ENCODE assay signal across 22 mouse cellular contexts in genomic region chr2:13491734-13492133, GRCm38 (mm10). TPM values are rescaled to one million over a fixed set of nuclear protein-coding genes. Genes with fewer than 3 reads are reported as not detected.
DNase-seq lines count a peak whose midpoint lies in the region; ATAC-seq lines count a peak whose summit lies in the region.
"Had no signal": no experiment of that assay in that cellular context is flagged by ENCODE, and none has a peak within 500 bp of the region (broad histone marks: within the 10 kb centered on the region; RNA-seq: fewer than 3 reads in every experiment).

Gene Cubn, minus strand, starts transcription at chr2:13491813.

- H3K36me3 ChIP-seq in hindbrain, embryonic 10.5 days = no peaks in the 10 kb centered on the region
- no peaks in the 10 kb centered on the region for H3K36me3 ChIP-seq in hindbrain, embryonic 14.5 days (replicated peaks; ENCODE audit: control insufficient read depth, insufficient read depth)
- no peaks in the 10 kb centered on the region for H3K36me3 ChIP-seq in embryonic facial prominence, embryonic 11.5 days (replicated peaks; ENCODE audit: control insufficient read depth, insufficient read depth, low read depth, low read length)
- H3K36me3 ChIP-seq: embryonic facial prominence, embryonic 12.5 days; G1E; heart, embryonic 15.5 days; stomach, embryonic 15.5 days had no signal

- DNase-seq in hindbrain, embryonic 10.5 days (ENCODE audit: low spot score) = no peak
- DNase-seq in hindbrain, embryonic 14.5 days (ENCODE audit: low spot score) = no peak
- peak; percentile 14 for DNase-seq in embryonic facial prominence, embryonic 11.5 days (ENCODE audit: low spot score)
- DNase-seq in kidney, adult 18-20 months = peak; percentile 59
- DNase-seq in kidney, postnatal 14 days = peak; percentile 47
- DNase-seq in layer of hippocampus, postnatal 25 days (ENCODE audit: extremely low spot score in 1 of 2, low spot score in 1 of 2) = no peak
- DNase-seq in left cerebral cortex, postnatal 10 days (ENCODE audit: extremely low spot score in 1 of 2, low spot score in 2 of 2) = no peak
- DNase-seq: adrenal gland, postnatal 25 days; cerebellum, adult 8-10 months; heart, adult 18-20 months; liver; lung, adult 2 months; right cerebral cortex, adult 18-20 months; spleen, adult 18-20 months had no signal

- H3K4me1 ChIP-seq in hindbrain, embryonic 10.5 days (replicated peaks) = peaks cover 9% of the 10 kb centered on the region; the same call in 1 of the 2 replicates
- no peaks in the 10 kb centered on the region for H3K4me1 ChIP-seq in hindbrain, embryonic 14.5 days (replicated peaks; ENCODE audit: control insufficient read depth, insufficient read depth, low read length)
- no peaks in the 10 kb centered on the region for H3K4me1 ChIP-seq in embryonic facial prominence, embryonic 11.5 days (ENCODE audit: control insufficient read depth, insufficient read depth, low read length)
- H3K4me1 ChIP-seq: stomach, embryonic 15.5 days had no signal

- H3K27me3 ChIP-seq in hindbrain, embryonic 10.5 days (ENCODE audit: insufficient read depth, poor library complexity, severe bottlenecking) = no peaks in the 10 kb centered on the region
- no peaks in the 10 kb centered on the region for H3K27me3 ChIP-seq in hindbrain, embryonic 14.5 days (ENCODE audit: control insufficient read depth, insufficient read depth, low read length)
- H3K27me3 ChIP-seq in embryonic facial prominence, embryonic 11.5 days (ENCODE audit: control insufficient read depth, insufficient read depth, low read length) = no peaks in the 10 kb centered on the region
- H3K27me3 ChIP-seq: embryonic facial prominence, embryonic 12.5 days; heart, embryonic 15.5 days; stomach, embryonic 15.5 days had no signal

- no peak within 1 kb of the TSS for H3K4me2 ChIP-seq in hindbrain, embryonic 14.5 days (replicated peaks)
- no peak within 1 kb of the TSS for H3K4me2 ChIP-seq in embryonic facial prominence, embryonic 11.5 days (ENCODE audit: low read depth, low read length)
- H3K4me2 ChIP-seq: embryonic facial prominence, embryonic 12.5 days; heart, embryonic 15.5 days; stomach, embryonic 15.5 days had no signal

- 0 out of 2 replicates have a peak within 1 kb of the TSS, but pooled peaks have one; percentile 45 for H3K27ac ChIP-seq in hindbrain, embryonic 10.5 days
- H3K27ac ChIP-seq in hindbrain, embryonic 14.5 days = no peak within 1 kb of the TSS
- no peak within 1 kb of the TSS for H3K27ac ChIP-seq in embryonic facial prominence, embryonic 11.5 days (replicated peaks; ENCODE audit: low read depth, low read length)
- H3K27ac ChIP-seq: embryonic facial prominence, embryonic 12.5 days; heart, embryonic 15.5 days; stomach, embryonic 15.5 days had no signal

- H3K9me3 ChIP-seq in hindbrain, embryonic 10.5 days = no peaks in the 10 kb centered on the region
- H3K9me3 ChIP-seq in hindbrain, embryonic 14.5 days (ENCODE audit: control insufficient read depth, low read length) = no peaks in the 10 kb centered on the region
- no peaks in the 10 kb centered on the region for H3K9me3 ChIP-seq in embryonic facial prominence, embryonic 11.5 days (replicated peaks; ENCODE audit: control insufficient read depth, low read length)
- H3K9me3 ChIP-seq: embryonic facial prominence, embryonic 12.5 days; G1E; heart, embryonic 15.5 days; stomach, embryonic 15.5 days had no signal

- H3K4me3 ChIP-seq in hindbrain, embryonic 10.5 days = no peak within 1 kb of the TSS
- no peak within 1 kb of the TSS for H3K4me3 ChIP-seq in hindbrain, embryonic 14.5 days (replicated peaks; ENCODE audit: low read length)
- H3K4me3 ChIP-seq in embryonic facial prominence, embryonic 11.5 days (ENCODE audit: low read depth, low read length) = no peak within 1 kb of the TSS
- H3K4me3 ChIP-seq: embryonic facial prominence, embryonic 12.5 days; heart, embryonic 15.5 days; myocyte; stomach, embryonic 15.5 days had no signal

- H3K9ac ChIP-seq in hindbrain, embryonic 14.5 days = no peak within 1 kb of the TSS
- no peak within 1 kb of the TSS for H3K9ac ChIP-seq in embryonic facial prominence, embryonic 11.5 days (replicated peaks; ENCODE audit: low read length)
- H3K9ac ChIP-seq: embryonic facial prominence, embryonic 12.5 days; heart, embryonic 15.5 days; stomach, embryonic 15.5 days had no signal

- WGBS in hindbrain, embryonic 10.5 days = 47% methylated on average over 8 of the region's 8 CpGs
- WGBS in hindbrain, embryonic 14.5 days = 42% methylated on average over 8 of the region's 8 CpGs
- WGBS in embryonic facial prominence, embryonic 11.5 days = 33% methylated on average over 8 of the region's 8 CpGs

- ATAC-seq in hindbrain, embryonic 14.5 days (ENCODE audit: low FRiP score) = no peak
- ATAC-seq in embryonic facial prominence, embryonic 11.5 days (replicated peaks; ENCODE audit: insufficient number of reproducible peaks, low FRiP score, low TSS enrichment, low read depth) = no peak
- ATAC-seq in inflammation-experienced regulatory T-cells, adult 6 months = no peak

- intact Hi-C loops in left cerebral cortex, postnatal 10 days (cut with DNase I) = no loop called here

RNA-seq across cellular contexts. Expression of gene Cubn, which starts in this region (rescaled TPM):
- polyA plus RNA-seq in hindbrain, embryonic 10.5 days (2016; fragmentation: Nextera tagmentation; extraction: Ambion mirVana) = 0.27 and 0.30 TPM in 2 replicates
- 0.21 and 0.38 TPM in 2 replicates for polyA plus RNA-seq in hindbrain, embryonic 14.5 days (2014; fragmentation: Nextera tagmentation; extraction: Ambion mirVana)
- 0.20 and 0.32 TPM in 2 replicates for polyA plus RNA-seq in embryonic facial prominence, embryonic 11.5 days (2014; fragmentation: Nextera tagmentation; extraction: Ambion mirVana)
- under 1 TPM; 0.10 to 0.14 TPM for total RNA-seq in layer of hippocampus, postnatal 25 days (2021)
- under 1 TPM in 1 of 3 experiments, not detected in 2; 0.11 TPM for polyA plus RNA-seq in inflammation-experienced regulatory T-cells, adult 6 months (2017; shearing (Covaris generic))
- under 1 TPM; 0.43 to 0.45 TPM for total RNA-seq in left cerebral cortex, postnatal 10 days (2021)
- total RNA-seq: megakaryocyte-erythroid progenitor cell, adult 5-6 weeks had no signal
- polyA plus RNA-seq: G1E; thymus, postnatal 0 days had no signal

Comparison
In these comparisons a context has a peak if more than half of its experiments do, and no peak if none do; other contexts are left out.
1. Peak in DNase-seq in embryonic facial prominence, embryonic 11.5 days; RNA of the gene not detected or under 1 TPM.
2. DNase-seq: peak in kidney, adult 18-20 months (single experiment) and kidney, postnatal 14 days (single experiment); none in hindbrain, embryonic 10.5 days (single experiment), hindbrain, embryonic 14.5 days (single experiment), layer of hippocampus, postnatal 25 days (0 of 2) and left cerebral cortex, postnatal 10 days (0 of 2).